Mouse (Mus musculus) C2C12 (cell line): ENCODE measurements around the gene Coa3. TPM values are rescaled to one million over a fixed set of nuclear protein-coding genes. Genes with fewer than 3 reads are reported as not detected.

Source experiments
- H3K27me3 ChIP-seq: one replicate; pipeline ENCODE4 v1.6.1; 2011; ENCODE audit not compliant: control insufficient read depth, insufficient read depth, insufficient read length
- H3K36me3 ChIP-seq: one replicate; pipeline ENCODE4 v1.6.1; 2011; ENCODE audit not compliant: control insufficient read depth, insufficient read depth
- H3K4me3 ChIP-seq: one replicate; pipeline ENCODE4 v1.5.1; 2011; ENCODE audit warnings: mild to moderate bottlenecking, control low read depth; ENCODE audit not compliant: poor library complexity, insufficient read depth, severe bottlenecking
- H3K79me2 ChIP-seq: one replicate; pipeline ENCODE4 v1.6.1; 2011; ENCODE audit not compliant: control insufficient read depth, insufficient read depth
- H3K79me3 ChIP-seq: one replicate; pipeline ENCODE4 v1.6.1; 2011; ENCODE audit warnings: low read depth, control low read depth
- H3ac ChIP-seq: one replicate; pipeline ENCODE3; 2011; ENCODE audit warnings: low read depth; ENCODE audit not compliant: control insufficient read depth, insufficient read length
- CEBPB ChIP-seq: IDR thresholded peaks from one replicate; pipeline ENCODE4 v1.6.1; 2011; ENCODE audit warnings: low read depth, mild to moderate bottlenecking, control low read depth, moderate library complexity
- CTCF ChIP-seq: IDR thresholded peaks from one replicate; pipeline ENCODE4 v1.5.1; 2011; ENCODE audit not compliant: control insufficient read depth, insufficient read depth, insufficient read length
- FOSL1 ChIP-seq: IDR thresholded peaks from one replicate; pipeline ENCODE4 v1.8.0; 2011; ENCODE audit warnings: mild to moderate bottlenecking, low read length; ENCODE audit not compliant: poor library complexity, insufficient read depth, severe bottlenecking
- MAX ChIP-seq: IDR thresholded peaks from one replicate; pipeline ENCODE4 v1.6.1; 2011; ENCODE audit warnings: mild to moderate bottlenecking, control low read depth
- MYOD1 ChIP-seq: IDR thresholded peaks from one replicate; pipeline ENCODE4 v1.6.1; 2011; ENCODE audit warnings: low read depth; ENCODE audit not compliant: control insufficient read depth, insufficient read length
- MYOG ChIP-seq: IDR thresholded peaks from one replicate; pipeline ENCODE4 v1.6.1; 2011; ENCODE audit not compliant: control insufficient read depth, insufficient read length; ENCODE audit errors: extremely low read depth
- USF1 ChIP-seq: IDR thresholded peaks from one replicate; pipeline ENCODE4 v1.6.1; 2011; ENCODE audit warnings: low read depth, mild to moderate bottlenecking, control low read depth, moderate library complexity
- polyA plus RNA-seq: library from polyadenylated mRNA; unstranded; fragments of >200 nt; fragmentation: generic; extraction: Trizol; gene quantifications from one replicate; pipeline ENCODE4 v1.2.1, GENCODE M21; 2012; ENCODE audit warnings: missing spikeins

Gene Coa3
- polyA plus RNA-seq, 1 experiment: 85.2 TPM

GRCm38 (mm10) chr11:101277381-101278222 lies 1.3 kb downstream of the Coa3 start:
- Histone ChIP-seq H3K79me3 (no peaks in the 10 kb centered on the region), H3K36me3 (no peaks in the 10 kb centered on the region), H3K27me3 (peaks cover 3% of the 10 kb centered on the region), H3K79me2 (peaks cover 10% of the 10 kb centered on the region), H3ac (peak overlapping the region; percentile 96), H3K4me3 (peak overlapping the region; percentile 56)
- TF ChIP-seq USF1 (no peak), CEBPB (no peak), MYOG (no peak), FOSL1 (peak; percentile 66), MYOD1 (peak; percentile 1), MAX (peak; percentile 61), CTCF (no peak)

- H3K36me3 ChIP-seq: no peaks in the 10 kb centered on the region
- H3K4me3 ChIP-seq: no peak overlapping the region
- no peak overlapping the region for H3ac ChIP-seq
- H3K79me2 ChIP-seq: peaks cover 10% of the 10 kb centered on the region
- peaks cover 3% of the 10 kb centered on the region for H3K27me3 ChIP-seq
- TF ChIP-seq CTCF: no peak
- no peak for TF ChIP-seq CEBPB
- no peak for TF ChIP-seq FOSL1
- no peak for TF ChIP-seq USF1
- TF ChIP-seq MYOD1: no peak
- no peak for TF ChIP-seq MAX
- no peak for TF ChIP-seq MYOG
- no peaks in the 10 kb centered on the region for H3K79me3 ChIP-seq
Measured at GRCm38 (mm10) chr11:101276319-101277070, 2.4 kb downstream of the Coa3 start.

DNA sequence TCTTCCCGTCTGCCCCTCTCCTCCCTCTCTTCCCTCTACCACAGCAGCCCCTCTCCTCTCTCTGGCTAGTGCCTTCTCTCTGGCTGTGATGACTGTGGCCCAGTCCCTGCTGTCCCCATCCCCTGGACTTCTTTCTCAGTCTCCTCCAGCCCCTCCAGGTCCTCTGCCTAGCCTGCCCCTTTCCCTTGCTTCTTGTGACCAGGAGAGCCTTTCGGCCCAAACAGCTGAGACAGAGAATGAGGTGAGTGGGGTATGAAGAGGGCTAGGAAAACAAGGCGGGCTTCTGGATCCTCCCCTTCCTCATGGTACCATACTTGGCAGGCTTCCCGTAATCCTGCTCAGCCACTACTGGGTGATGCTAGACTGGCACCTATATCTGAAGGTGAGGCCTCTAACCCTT lies 3.6 kb downstream of the Coa3 start:
- no peak overlapping the region for H3ac ChIP-seq
- H3K79me3 ChIP-seq: no peaks in the 10 kb centered on the region
- no peaks in the 10 kb centered on the region for H3K36me3 ChIP-seq
- TF ChIP-seq MAX (no peak), CTCF (no peak), FOSL1 (no peak), MYOD1 (no peak), CEBPB (no peak), USF1 (no peak)
- peaks cover 10% of the 10 kb centered on the region for H3K79me2 ChIP-seq
- no peak overlapping the region for H3K4me3 ChIP-seq
- H3K27me3 ChIP-seq: peaks cover 8% of the 10 kb centered on the region

DNA sequence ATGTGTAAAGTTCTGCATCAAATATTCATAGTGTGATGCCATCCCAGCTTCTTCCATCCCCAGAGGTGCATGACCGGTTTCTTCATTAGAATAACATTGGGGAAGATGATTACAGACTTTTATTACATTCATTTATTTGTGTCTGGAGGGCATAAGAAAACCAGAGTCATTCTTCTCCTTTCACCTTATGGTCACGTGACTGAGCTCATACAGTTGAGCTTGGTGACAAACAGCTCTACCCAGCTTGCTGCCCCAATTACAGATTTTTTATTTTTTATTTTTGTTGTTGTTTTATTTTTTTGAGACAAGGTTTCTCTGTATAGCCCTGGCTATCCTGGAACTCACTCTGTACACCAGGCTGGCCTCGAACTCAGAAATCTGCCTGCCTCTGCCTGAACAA lies 6.5 kb downstream of the Coa3 start:
- Histone ChIP-seq H3K79me3 (no peaks in the 10 kb centered on the region), H3K79me2 (peaks cover 10% of the 10 kb centered on the region), H3K4me3 (no peak overlapping the region), H3K27me3 (peaks cover 21% of the 10 kb centered on the region), H3K36me3 (no peaks in the 10 kb centered on the region), H3ac (no peak overlapping the region)
- TF ChIP-seq USF1 (peak; percentile 65), CTCF (no peak)

- Histone ChIP-seq H3ac (no peak overlapping the region), H3K4me3 (no peak overlapping the region), H3K27me3 (peaks cover 30% of the 10 kb centered on the region), H3K79me2 (no peaks in the 10 kb centered on the region), H3K79me3 (no peaks in the 10 kb centered on the region), H3K36me3 (no peaks in the 10 kb centered on the region)
- TF ChIP-seq MAX (no peak), USF1 (no peak), FOSL1 (no peak), MYOD1 (no peak), CTCF (no peak), MYOG (no peak), CEBPB (no peak)
Measured at GRCm38 (mm10) chr11:101269577-101270116, 9.3 kb downstream of the Coa3 start.

DNA sequence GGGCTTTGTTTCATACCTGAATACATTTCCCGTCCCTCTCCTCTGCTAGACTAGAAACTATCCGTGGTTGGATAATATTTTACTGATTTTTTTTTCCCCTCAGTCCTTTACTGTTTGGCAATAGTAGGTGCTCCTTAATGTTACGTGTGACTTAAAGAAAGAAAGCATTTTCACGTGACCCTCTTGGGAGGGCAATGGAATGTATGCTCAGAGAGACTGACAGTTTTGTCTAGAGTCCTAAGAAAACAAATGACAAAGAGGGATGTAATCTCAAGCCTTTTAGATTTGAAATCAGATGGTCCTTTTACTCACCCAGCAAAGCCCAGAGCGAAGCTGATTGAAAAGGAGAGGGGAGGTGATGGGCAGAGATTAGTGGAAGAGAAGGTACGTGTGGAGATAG lies 13.0 kb downstream of the Coa3 start:
- Histone ChIP-seq H3ac (no peak overlapping the region), H3K4me3 (no peak overlapping the region), H3K27me3 (peaks cover 58% of the 10 kb centered on the region), H3K36me3 (no peaks in the 10 kb centered on the region), H3K79me3 (no peaks in the 10 kb centered on the region), H3K79me2 (no peaks in the 10 kb centered on the region)
- TF ChIP-seq USF1 (no peak), MYOG (no peak), CTCF (no peak), MYOD1 (no peak), CEBPB (no peak)
